Mouse (Mus musculus) kidney, adult 2 months (tissue): Measurements from ENCODE around the gene Nipsnap3b.

ENCODE experiments used
- CTCF ChIP-seq: fragments of 200-500 bp; conservative IDR thresholded peaks from 2 replicates; pipeline ENCODE4 v1.5.1; 2011; ENCODE audit warnings: low read depth, mild to moderate bottlenecking, control low read depth, low read length, moderate library complexity, mixed read lengths; ENCODE audit not compliant: insufficient read depth, insufficient read length
- POLR2A ChIP-seq: fragments of 200-500 bp; IDR thresholded peaks from one replicate; pipeline ENCODE4 v1.6.1; 2011; ENCODE audit warnings: low read depth, low read length, control low read depth

DNA sequence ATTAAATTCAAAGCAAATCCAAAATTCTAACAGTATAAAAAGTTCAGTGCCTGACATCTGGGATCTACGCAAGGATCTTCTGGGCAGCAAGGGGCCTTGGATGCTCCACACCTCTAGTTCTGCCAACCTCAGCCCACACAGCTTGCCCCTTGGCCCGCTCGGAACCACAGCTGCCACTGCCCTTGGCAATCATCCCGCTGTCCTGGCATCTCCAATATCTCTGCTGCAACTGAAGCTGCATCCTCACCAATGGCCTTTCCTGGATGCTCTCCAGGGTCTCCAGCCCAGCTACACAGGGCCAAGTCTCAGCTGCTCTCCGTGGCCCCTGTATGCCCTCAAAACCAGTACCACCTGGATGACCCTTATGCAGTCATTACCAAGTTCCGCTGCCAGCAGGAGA is 12.2 kb upstream of the Nipsnap3b start:
- TF ChIP-seq CTCF, result no peak
- no peak for TF ChIP-seq POLR2A
